Mouse (Mus musculus) MEL (cell line): ENCODE results near the gene 1700020N01Rik.

Source experiments
- CTCF ChIP-seq, 3 experiments: IDR thresholded peaks in 2 of 3; conservative IDR thresholded peaks in 1 of 3; 2 replicates each; pipeline ENCODE4 v1.5.1; 2011 to 2012; ENCODE audit warnings: low read length in 3 of 3, low read depth in 2 of 3, mild to moderate bottlenecking in 2 of 3, improper control_type of control experiment in 1 of 3, inconsistent platforms in 1 of 3, mixed read lengths in 1 of 3, moderate library complexity in 1 of 3; ENCODE audit not compliant: control insufficient read depth in 1 of 3, insufficient read depth in 1 of 3, poor library complexity in 1 of 3, severe bottlenecking in 1 of 3
- EP300 ChIP-seq, 2 experiments: IDR thresholded peaks; 2 replicates each; pipeline ENCODE4 v1.6.1; 2011; ENCODE audit warnings: improper control_type of control experiment in 2 of 2, low read length in 2 of 2, low read depth in 1 of 2, mild to moderate bottlenecking in 1 of 2
- GATA1 ChIP-seq: IDR thresholded peaks from 2 replicates; pipeline ENCODE4 v1.6.1; 2011; ENCODE audit warnings: low read depth, low read length, improper control_type of control experiment
- HCFC1 ChIP-seq: IDR thresholded peaks from 2 replicates; pipeline ENCODE4 v1.6.1; 2012; ENCODE audit warnings: low read depth, mild to moderate bottlenecking, inconsistent platforms, low read length, improper control_type of control experiment, moderate library complexity
- MAZ ChIP-seq: IDR thresholded peaks from 2 replicates; pipeline ENCODE4 v1.6.1; 2012; ENCODE audit warnings: low read depth, mild to moderate bottlenecking, inconsistent platforms, low read length, improper control_type of control experiment
- NRF1 ChIP-seq: IDR thresholded peaks from 2 replicates; pipeline ENCODE4 v1.6.1; 2014; ENCODE audit warnings: low read depth, mild to moderate bottlenecking, inconsistent platforms, low read length, improper control_type of control experiment, moderate library complexity; ENCODE audit not compliant: poor library complexity, insufficient read depth, severe bottlenecking
- ZC3H11A ChIP-seq: IDR thresholded peaks from 2 replicates; pipeline ENCODE4 v1.6.1; 2012; ENCODE audit warnings: low read depth, mild to moderate bottlenecking, inconsistent platforms, low read length, improper control_type of control experiment

GRCm38 (mm10) chr10:21651388-21651787 is 58.4 kb downstream of the 1700020N01Rik start:
- TF ChIP-seq NRF1 (no peak), GATA1 (no peak), HCFC1 (no peak), ZC3H11A (no peak), MAZ (no peak), CTCF (IDR thresholded peaks at IDR 0.05 in 2 of 3, conservative IDR thresholded peaks at IDR 0.05 in 1 of 3; ENCODE audit: control insufficient read depth in 1 of 3, insufficient read depth in 1 of 3, low read depth in 2 of 3, low read length in 3 of 3, poor library complexity in 1 of 3, severe bottlenecking in 1 of 3) (no peak), EP300 (IDR thresholded peaks at IDR 0.05; ENCODE audit: low read depth in 1 of 2, low read length in 2 of 2) (no peak)
